Mouse (Mus musculus) olfactory bulb, adult 2 months (tissue): ENCODE results near the gene Ube2k. TPM values are rescaled to one million over a fixed set of nuclear protein-coding genes. Genes with fewer than 3 reads are reported as not detected.
A peak's percentile ranks its signal among the peaks of the same experiment; 100 is the strongest.
"Not testable (repeated sequence)": the region's sequence is repeated elsewhere in the genome, so short reads cannot be mapped to it uniquely, and the experiment has no call there.

Experiments used
- H3K27ac ChIP-seq: fragments of 200-500 bp; 2 replicates; pipeline ENCODE4 v1.5.1; 2012; ENCODE audit warnings: low read depth, low read length; ENCODE audit not compliant: insufficient read depth
- H3K4me1 ChIP-seq: fragments of 200-500 bp; 2 replicates; pipeline ENCODE4 v1.6.1; 2012; ENCODE audit warnings: low read length; ENCODE audit not compliant: control insufficient read depth, insufficient read depth
- H3K4me3 ChIP-seq: fragments of 200-500 bp; 2 replicates; pipeline ENCODE4 v1.5.1; 2012; ENCODE audit warnings: mild to moderate bottlenecking, low read depth, low read length, moderate library complexity; ENCODE audit not compliant: insufficient read depth
- CTCF ChIP-seq: fragments of 200-500 bp; IDR thresholded peaks from 2 replicates; pipeline ENCODE4 v1.5.1; 2012; ENCODE audit warnings: low read depth, mild to moderate bottlenecking, low read length, moderate library complexity; ENCODE audit not compliant: insufficient read depth
- POLR2A ChIP-seq: fragments of 200-500 bp; IDR thresholded peaks from 2 replicates; pipeline ENCODE4 v1.6.1; 2012; ENCODE audit warnings: mild to moderate bottlenecking, low read depth, low read length, moderate library complexity; ENCODE audit not compliant: insufficient read depth
- WGBS: fragments of 180-500 bp; shearing (Covaris S2); methylation state at CpG from one replicate; pipeline ENCODE4 v1.1.7; 2018; 5-methylcytosine and 5-hydroxymethylcytosine counted together
- polyA plus RNA-seq: library from polyadenylated mRNA; stranded (reverse); fragments of >200 nt; gene quantifications from 2 replicates; pipeline ENCODE4 v1.2.4, GENCODE M21; 2012; ENCODE audit warnings: low replicate concordance; ENCODE audit not compliant: missing spikeins, insufficient read depth, insufficient read length

Ube2k gene
- polyA plus RNA-seq, 1 experiment, result 419 TPM

DNA sequence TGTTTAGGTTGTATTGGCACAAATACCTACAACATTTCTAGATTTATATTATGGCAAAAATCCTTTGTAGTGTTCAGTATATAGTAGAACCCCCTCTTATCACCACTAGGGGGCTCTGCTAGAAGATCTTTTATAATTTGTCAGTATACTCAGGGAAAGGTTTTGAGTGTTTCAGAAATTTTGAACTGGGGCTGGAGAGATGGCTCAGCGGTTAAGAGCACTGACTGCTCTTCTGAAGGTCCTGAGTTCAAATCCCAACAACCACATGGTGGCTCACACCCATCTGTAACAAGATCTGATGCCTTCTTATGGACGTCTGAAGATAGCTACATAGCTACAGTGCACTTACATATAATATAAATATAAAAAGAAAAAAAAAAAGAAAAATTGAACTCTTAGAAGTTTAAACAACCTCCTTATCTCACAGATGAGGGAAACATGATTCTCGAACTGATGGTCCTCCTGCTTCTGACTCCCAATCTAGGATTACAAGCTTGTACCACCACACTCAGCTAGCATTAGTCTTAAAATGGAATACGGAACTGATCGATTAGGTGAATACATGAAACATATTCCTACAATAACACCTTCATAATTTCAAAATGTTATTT, 1.5 kb upstream of the Ube2k start:
- Histone ChIP-seq H3K4me1 (no peaks in the 10 kb centered on the region), H3K4me3 (no peak overlapping the region), H3K27ac (no peak overlapping the region)
- WGBS, result 59% methylated on average over 5 of the region's 5 CpGs
- TF ChIP-seq CTCF, result no peak

DNA sequence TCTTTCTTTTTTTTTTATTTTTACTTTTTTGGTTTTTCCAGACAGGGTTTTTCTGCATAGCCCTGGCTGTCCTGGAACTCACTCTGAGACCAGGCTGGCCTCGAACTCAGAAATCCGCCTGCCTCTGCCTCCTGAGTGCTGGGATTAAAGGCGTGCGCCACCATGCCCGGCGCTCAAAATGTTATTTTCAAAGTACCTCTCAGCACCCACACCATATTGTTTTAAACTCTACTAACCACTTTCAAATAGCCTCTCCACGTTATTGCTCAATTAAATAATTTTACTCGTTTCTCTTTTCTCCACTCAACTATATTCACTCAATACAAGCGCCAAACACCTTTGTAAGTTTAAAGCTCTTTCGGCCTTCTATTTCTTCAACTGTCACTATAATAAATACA, 966 bp upstream of the Ube2k start:
- not testable (repeated sequence) for H3K27ac ChIP-seq, H3K4me1 ChIP-seq
- 74% methylated on average over 10 of the region's 10 CpGs for WGBS
- peak overlapping the region; percentile 79; the same call in 1 of the 2 replicates for H3K4me3 ChIP-seq

DNA sequence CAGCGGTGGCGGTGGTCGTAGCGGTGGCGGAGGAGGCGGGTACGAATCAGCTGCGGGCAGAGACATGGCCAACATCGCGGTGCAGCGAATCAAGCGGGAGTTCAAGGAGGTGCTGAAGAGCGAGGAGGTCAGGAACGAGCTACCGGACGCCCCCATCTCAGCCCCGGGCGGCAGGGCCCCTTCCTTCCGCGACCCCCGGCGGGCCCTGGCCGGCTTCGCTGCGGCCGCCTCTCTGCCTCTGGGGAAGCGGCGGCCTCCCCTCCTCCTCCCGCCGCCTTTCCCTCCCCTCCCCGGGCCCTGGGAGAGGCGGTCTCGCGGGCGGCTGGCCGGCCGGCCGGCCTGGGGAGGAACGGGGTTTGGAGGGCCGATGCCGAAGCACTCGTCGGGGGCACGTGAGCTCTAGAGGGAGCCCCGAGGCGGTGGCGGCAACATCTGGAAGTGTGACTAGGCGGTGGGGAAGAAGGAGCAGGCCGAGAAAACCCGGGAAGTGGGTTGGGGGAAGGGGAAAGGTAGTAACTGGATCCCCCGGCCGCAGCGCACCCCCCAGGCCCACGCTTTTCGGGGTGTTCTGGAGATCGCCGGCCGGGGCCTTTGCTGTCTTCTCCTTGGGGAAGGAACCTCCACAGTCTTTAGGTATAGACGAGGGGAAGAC, 513 bp downstream of the Ube2k start:
- TF ChIP-seq POLR2A, result no peak
- no peak for TF ChIP-seq CTCF
- WGBS, result under 1% methylated on average over 54 of the region's 59 CpGs
- Histone ChIP-seq H3K27ac (peak overlapping the region; percentile 87), H3K4me3 (peak overlapping the region; percentile 79), H3K4me1 (no peaks in the 10 kb centered on the region)

DNA sequence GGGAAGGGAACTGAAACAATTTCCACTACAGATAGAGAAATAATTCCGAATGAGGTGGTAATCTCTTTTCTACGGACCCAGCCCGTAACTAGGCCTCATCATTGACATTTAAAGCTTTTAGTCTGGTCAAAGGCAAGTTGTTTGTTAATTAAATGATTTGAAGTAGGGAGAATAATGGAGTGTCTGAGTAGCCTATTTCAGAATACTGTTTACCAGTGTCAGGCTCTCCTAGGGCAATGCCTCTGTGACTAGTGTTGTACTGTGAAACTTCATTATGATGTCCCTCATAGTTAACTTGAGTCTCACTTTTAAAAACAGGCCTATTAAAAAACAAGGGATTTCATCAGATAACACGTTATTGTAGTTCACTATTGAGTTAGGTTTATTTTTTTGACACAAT, 1.1 kb downstream of the Ube2k start:
- 0 out of 2 replicates have a peak overlapping the region, but pooled peaks have one; percentile 87 for H3K27ac ChIP-seq
- TF ChIP-seq CTCF (no peak), POLR2A (no peak)
- H3K4me3 ChIP-seq, result peak overlapping the region; percentile 79
- H3K4me1 ChIP-seq, result no peaks in the 10 kb centered on the region
- under 1% methylated on average over 4 of the region's 4 CpGs for WGBS

DNA sequence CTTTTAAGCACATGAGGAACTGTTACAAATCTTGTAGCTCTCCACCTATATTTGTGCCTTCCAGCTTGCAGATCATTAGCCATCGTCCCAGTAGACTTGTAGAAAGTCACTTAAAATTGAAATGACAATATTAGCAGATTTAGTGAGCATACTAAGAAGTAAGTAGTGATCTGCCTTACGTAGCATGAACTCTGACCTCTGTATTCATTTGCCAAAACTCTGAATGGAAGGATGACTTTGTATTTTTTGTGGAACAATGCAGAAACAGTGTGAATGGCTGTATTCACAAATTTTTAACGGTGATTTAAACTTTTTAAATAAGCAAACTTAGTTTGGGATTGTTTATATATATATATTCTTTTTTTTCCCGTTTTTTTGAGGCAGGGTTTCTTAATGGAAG, 1.8 kb downstream of the Ube2k start:
- 12% methylated on average over 4 of the region's 4 CpGs for WGBS
- no peak overlapping the region for H3K27ac ChIP-seq

DNA sequence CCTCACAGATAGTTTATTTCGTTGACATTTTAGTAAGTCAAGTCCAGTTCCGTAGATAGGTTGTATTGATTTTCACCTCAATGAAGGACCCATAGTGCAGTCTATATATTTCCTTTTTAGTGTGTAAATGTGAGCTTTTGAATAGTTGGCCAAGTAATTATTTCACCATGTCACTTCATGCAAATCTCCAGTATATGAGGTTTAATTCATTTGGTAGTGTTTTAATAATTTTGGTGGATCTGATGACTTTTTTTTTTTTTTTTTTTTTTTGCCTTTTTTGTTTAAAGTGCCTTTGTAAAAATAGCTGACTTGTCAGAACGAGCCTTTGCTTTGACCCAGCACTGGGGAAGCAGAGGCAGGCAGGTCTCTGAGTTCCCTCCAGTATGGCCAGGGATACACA, 2.8 kb downstream of the Ube2k start:
- TF ChIP-seq CTCF, result no peak
- H3K4me1 ChIP-seq, result no peaks in the 10 kb centered on the region
- WGBS, result 86% methylated on average over 3 of the region's 3 CpGs
- no peak overlapping the region for H3K4me3 ChIP-seq
- H3K27ac ChIP-seq, result no peak overlapping the region

More for the DNA sequence above, 1.8 kb downstream of the Ube2k start:
- H3K4me3 ChIP-seq, result no peak overlapping the region
- no peaks in the 10 kb centered on the region for H3K4me1 ChIP-seq
- TF ChIP-seq CTCF (no peak), POLR2A (no peak)

DNA sequence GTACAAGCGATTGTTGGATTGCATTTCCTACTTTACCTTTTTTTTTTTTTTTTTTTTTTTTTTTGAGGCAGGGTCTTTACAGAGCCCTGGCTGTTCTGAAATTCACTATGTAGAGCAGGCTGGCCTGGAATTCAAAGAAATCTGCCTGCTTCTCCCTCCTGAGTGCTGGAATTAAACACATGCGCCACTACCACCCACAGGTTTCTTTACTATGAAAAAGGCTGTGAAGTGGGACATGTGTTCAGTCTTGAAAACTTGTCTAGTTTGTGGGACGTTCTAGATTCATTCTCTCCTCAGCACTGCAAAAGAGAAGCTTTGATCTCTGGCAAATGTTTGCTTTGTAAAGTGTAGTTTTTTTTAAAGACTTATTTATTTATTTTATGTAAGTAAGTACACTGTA, 4.9 kb downstream of the Ube2k start:
- Histone ChIP-seq H3K27ac (no peak overlapping the region), H3K4me3 (no peak overlapping the region), H3K4me1 (no peaks in the 10 kb centered on the region)
- 64% methylated on average over 3 of the region's 3 CpGs for WGBS
- TF ChIP-seq CTCF (no peak), POLR2A (no peak)

DNA sequence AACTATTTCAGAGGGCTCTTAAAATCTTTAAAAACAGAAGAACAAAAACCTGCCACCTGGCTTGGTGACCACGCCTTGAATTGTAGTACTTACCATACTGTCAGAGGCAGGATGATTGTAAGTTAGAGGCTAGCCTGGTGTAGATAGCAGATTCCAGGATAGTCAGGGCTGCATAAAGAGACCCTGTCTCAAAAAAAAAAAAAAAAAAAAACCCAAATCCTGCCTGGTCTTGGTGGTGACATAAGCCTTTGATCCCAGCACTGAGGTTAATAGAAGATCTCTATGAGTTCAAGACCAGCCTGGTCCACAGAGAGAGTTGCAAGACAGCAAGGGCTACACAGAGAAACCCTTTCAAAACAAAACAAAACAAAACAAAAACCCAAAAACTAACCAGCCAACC, 6.5 kb downstream of the Ube2k start:
- 94% methylated on average over 1 of the region's 1 CpGs for WGBS
- no peak overlapping the region for H3K27ac ChIP-seq
- no peaks in the 10 kb centered on the region for H3K4me1 ChIP-seq
- TF ChIP-seq POLR2A (no peak), CTCF (no peak)
- no peak overlapping the region for H3K4me3 ChIP-seq

DNA sequence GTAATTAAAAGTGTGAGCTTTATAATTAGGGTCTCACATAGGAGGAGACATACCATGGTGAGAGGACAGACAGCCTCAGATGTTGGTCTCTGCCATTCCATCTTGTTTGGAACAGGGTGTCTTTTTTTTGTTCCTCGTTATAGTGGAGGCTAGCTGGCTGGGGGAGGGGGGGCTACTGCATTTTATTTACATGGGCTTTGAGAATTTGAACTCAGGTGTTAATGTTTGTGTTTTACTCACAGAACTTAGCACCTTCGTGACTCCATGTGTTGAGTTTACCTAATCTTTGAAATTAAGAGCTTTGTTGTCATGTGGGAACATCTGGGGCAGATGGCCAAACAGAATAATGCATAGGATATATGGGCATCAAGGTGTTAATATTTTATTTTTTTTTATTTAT, 7.6 kb downstream of the Ube2k start:
- 82% methylated on average over 2 of the region's 2 CpGs for WGBS
- Histone ChIP-seq H3K27ac (no peak overlapping the region), H3K4me1 (no peaks in the 10 kb centered on the region), H3K4me3 (no peak overlapping the region)
- no peak for TF ChIP-seq POLR2A
- TF ChIP-seq CTCF, result no peak

DNA sequence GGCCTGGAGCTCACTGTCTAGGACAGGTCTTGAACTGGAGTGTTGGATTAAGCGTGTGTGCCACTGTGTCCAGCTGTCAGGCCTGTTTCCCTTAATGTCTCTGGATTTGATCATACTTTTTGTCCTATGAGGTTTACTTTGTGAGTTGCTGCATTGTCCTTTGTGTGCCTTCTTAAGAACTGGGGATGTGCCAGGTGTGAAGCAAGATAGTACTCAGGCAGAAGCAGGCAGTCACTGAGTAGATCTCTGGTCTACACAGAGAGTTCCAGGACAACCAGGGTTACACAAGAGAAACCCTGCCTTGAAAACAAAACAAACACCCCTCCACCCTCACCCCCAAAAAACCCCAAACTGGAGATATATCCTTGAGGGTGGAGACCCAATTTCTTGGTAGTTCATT, 12.6 kb downstream of the Ube2k start:
- no peaks in the 10 kb centered on the region for H3K4me1 ChIP-seq
- H3K4me3 ChIP-seq, result no peak overlapping the region
- H3K27ac ChIP-seq, result no peak overlapping the region
- TF ChIP-seq POLR2A, result no peak
- TF ChIP-seq CTCF, result no peak
- 88% methylated on average over 1 of the region's 1 CpGs for WGBS
